Mouse (Mus musculus) limb, embryonic 10.5 days (tissue): Measurements from ENCODE around the gene Pex5. TPM values are rescaled to one million over a fixed set of nuclear protein-coding genes. Genes with fewer than 3 reads are reported as not detected.

Source experiments
- DNase-seq: peaks from one replicate; pipeline ENCODE4 v3.0.0-alpha.2; 2017; ENCODE audit warnings: low spot score
- H3K27ac ChIP-seq: fragments of 300-500 bp; sonication (generic); 2 replicates; pipeline ENCODE4 v1.5.1; 2016; ENCODE audit warnings: mild to moderate bottlenecking
- H3K27me3 ChIP-seq: fragments of 300-500 bp; sonication (generic); 2 replicates; pipeline ENCODE4 v1.6.1; 2016; ENCODE audit warnings: low read depth, mild to moderate bottlenecking; ENCODE audit not compliant: poor library complexity, severe bottlenecking
- H3K36me3 ChIP-seq: fragments of 300-500 bp; sonication (generic); 2 replicates; pipeline ENCODE4 v1.6.1; 2016; ENCODE audit warnings: mild to moderate bottlenecking, moderate library complexity
- H3K4me1 ChIP-seq: fragments of 300-500 bp; sonication (generic); 2 replicates; pipeline ENCODE4 v1.6.1; 2016
- H3K4me3 ChIP-seq: fragments of 300-500 bp; sonication (generic); 2 replicates; pipeline ENCODE4 v1.5.1; 2016; ENCODE audit warnings: mild to moderate bottlenecking, moderate library complexity
- H3K9me3 ChIP-seq: fragments of 300-500 bp; sonication (generic); replicated peaks from 2 replicates; pipeline ENCODE4 v1.6.1; 2016; ENCODE audit warnings: mild to moderate bottlenecking
- WGBS: fragments of 180-500 bp; shearing (Covaris S2); methylation state at CpG from one replicate; pipeline ENCODE4 v1.1.7; 2016; 5-methylcytosine and 5-hydroxymethylcytosine counted together
- polyA plus RNA-seq: library from polyadenylated mRNA; unstranded; fragments of >200 nt; fragmentation: Nextera tagmentation; extraction: Ambion mirVana; gene quantifications from 2 replicates; pipeline ENCODE4 v1.2.1, GENCODE M21; 2016

Gene Pex5
- polyA plus RNA-seq, 1 experiment from 2014 or later = 41.4 TPM

DNA sequence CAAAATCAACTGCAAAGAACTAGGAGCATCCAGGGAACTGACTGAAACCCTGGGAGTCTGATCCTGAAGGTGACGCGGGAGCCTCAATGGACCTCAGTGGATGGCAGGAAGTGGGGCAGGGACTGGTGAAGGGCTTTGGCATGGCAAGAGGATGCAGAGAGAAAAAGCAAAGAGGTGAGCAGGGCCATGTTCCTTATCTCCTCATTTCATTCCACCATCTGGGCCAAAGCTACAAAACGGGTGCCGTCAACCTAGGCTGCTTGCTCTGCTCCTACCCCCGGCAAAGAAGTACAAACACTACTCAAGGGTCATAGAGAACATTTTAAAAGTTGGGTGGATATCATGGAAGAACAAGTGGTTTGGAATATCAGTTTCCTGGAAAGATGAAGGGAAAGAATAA is 38.6 kb downstream of the Pex5 start:
- no peaks in the 10 kb centered on the region for H3K9me3 ChIP-seq
- H3K27ac ChIP-seq = no peak overlapping the region
- H3K36me3 ChIP-seq = no peaks in the 10 kb centered on the region
- H3K4me1 ChIP-seq = no peaks in the 10 kb centered on the region
- WGBS = 94% methylated on average over 5 of the region's 5 CpGs
- no peaks in the 10 kb centered on the region for H3K27me3 ChIP-seq
- no peak for DNase-seq
- H3K4me3 ChIP-seq = no peak overlapping the region

DNA sequence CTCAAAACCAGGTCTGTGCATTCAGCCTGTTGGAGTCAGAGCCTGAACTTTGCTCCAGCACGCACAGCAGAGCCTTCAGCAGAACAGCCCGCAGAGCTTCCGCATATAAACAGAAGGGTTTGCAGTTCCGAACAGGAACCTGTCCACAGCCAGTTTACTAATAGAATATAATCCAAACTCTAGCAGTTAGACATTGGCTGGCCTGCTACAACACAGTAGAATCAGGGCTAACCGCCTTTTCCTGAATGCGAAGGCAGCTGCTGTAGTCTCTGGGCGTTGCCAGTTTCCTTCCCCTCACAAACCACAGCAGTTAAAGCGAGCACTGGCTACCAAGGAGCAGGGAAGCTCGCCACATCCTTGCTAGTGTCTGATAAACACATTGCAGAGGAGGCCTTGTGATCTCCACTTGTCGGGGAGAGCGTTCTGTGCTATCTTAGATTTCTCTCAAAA is 39.4 kb downstream of the Pex5 start:
- Histone ChIP-seq H3K4me3 (no peak overlapping the region), H3K9me3 (no peaks in the 10 kb centered on the region), H3K4me1 (no peaks in the 10 kb centered on the region), H3K27me3 (no peaks in the 10 kb centered on the region), H3K36me3 (no peaks in the 10 kb centered on the region), H3K27ac (no peak overlapping the region)
- WGBS = 85% methylated on average over 11 of the region's 11 CpGs
- no peak for DNase-seq

DNA sequence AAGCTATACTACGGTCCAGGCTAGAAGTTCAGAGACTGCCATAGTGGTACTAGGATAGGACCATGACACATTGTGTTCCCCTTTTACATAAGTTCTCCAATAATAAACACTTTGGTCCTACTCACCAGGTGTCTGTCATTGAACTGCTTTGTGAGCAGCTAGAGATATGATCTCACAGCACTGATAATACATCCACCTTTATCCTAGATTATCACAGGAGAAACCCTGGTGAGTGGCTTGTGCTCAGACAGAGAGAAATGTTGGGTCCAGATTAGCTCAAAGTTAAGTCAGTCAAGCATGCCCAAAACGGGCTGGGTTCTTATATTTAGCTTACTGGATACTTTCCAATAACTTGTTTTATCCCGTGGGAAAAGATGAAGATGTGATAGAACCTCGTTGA is 40.2 kb downstream of the Pex5 start:
- Histone ChIP-seq H3K27me3 (no peaks in the 10 kb centered on the region), H3K36me3 (no peaks in the 10 kb centered on the region), H3K9me3 (no peaks in the 10 kb centered on the region), H3K4me1 (no peaks in the 10 kb centered on the region), H3K27ac (no peak overlapping the region), H3K4me3 (no peak overlapping the region)
- 89% methylated on average over 4 of the region's 4 CpGs for WGBS
- DNase-seq = no peak

DNA sequence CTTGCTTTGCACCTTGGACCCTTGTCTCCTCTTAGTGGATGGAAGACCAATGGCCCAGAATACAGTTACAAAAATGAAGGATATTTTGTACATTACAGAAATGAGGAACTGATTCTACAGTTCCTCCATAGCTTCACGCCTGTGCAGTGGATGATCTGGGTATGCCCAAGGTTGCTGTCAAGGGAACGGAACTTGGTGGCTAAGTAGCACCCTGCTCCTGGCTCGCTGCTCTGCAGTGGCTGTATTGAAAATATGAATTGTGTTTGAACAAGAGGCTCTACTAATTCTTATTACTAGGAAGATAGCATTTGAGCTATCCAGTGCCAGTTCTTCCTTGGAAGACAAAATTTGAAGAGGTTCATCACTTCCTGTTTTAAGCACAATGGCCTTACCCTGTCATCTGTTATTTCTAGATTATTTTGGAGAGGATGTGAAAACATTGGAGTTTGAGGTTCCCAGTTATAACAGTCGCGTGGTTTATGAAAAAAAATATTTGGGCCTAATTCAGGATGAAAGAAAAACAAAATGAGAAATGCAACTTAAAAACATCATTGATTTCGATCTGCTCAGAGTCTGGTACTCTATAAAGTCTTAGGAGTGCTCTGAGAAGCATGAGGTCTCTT is 41.2 kb downstream of the Pex5 start:
- H3K4me1 ChIP-seq = no peaks in the 10 kb centered on the region
- no peaks in the 10 kb centered on the region for H3K27me3 ChIP-seq
- no peaks in the 10 kb centered on the region for H3K9me3 ChIP-seq
- no peak overlapping the region for H3K27ac ChIP-seq
- no peak for DNase-seq
- WGBS = 91% methylated on average over 6 of the region's 6 CpGs
- H3K36me3 ChIP-seq = no peaks in the 10 kb centered on the region
- no peak overlapping the region for H3K4me3 ChIP-seq

- Histone ChIP-seq H3K4me3 (no peak overlapping the region), H3K27me3 (no peaks in the 10 kb centered on the region), H3K27ac (no peak overlapping the region), H3K36me3 (no peaks in the 10 kb centered on the region), H3K4me1 (no peaks in the 10 kb centered on the region), H3K9me3 (no peaks in the 10 kb centered on the region)
- no peak for DNase-seq
- 64% methylated on average over 5 of the region's 5 CpGs for WGBS
Measured at GRCm38 (mm10) chr6:124364328-124364727, 50.5 kb downstream of the Pex5 start.

- no peaks in the 10 kb centered on the region for H3K9me3 ChIP-seq
- no peak overlapping the region for H3K27ac ChIP-seq
- DNase-seq = no peak
- WGBS = 53% methylated on average over 6 of the region's 6 CpGs
- no peaks in the 10 kb centered on the region for H3K36me3 ChIP-seq
- H3K4me3 ChIP-seq = no peak overlapping the region
- H3K27me3 ChIP-seq = no peaks in the 10 kb centered on the region
- no peaks in the 10 kb centered on the region for H3K4me1 ChIP-seq
Measured at GRCm38 (mm10) chr6:124360549-124360948, 54.3 kb downstream of the Pex5 start.

- 85% methylated on average over 6 of the region's 6 CpGs for WGBS
- no peaks in the 10 kb centered on the region for H3K4me1 ChIP-seq
- H3K27ac ChIP-seq = no peak overlapping the region
- no peak overlapping the region for H3K4me3 ChIP-seq
- H3K27me3 ChIP-seq = no peaks in the 10 kb centered on the region
- H3K9me3 ChIP-seq = no peaks in the 10 kb centered on the region
- H3K36me3 ChIP-seq = no peaks in the 10 kb centered on the region
- DNase-seq = no peak
Measured at GRCm38 (mm10) chr6:124358953-124359352, 55.9 kb downstream of the Pex5 start.

DNA sequence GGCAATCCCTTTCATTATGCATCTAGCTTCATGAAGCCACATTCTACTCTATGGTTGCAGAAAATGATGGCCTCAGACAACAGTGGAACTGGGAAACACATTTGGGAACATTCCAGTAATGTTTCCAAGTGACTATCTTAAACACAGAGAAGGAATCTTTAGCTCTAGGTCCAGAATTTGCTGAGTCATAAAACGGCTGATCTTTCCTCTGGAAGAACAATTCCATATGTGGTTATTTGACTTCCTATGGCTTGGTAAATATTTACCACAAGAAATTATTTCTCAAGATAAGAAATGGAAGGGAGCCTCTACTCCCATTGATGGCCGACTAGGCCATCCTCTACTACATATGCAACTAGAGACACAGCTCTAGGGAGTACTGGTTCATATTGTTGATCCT is 61.6 kb downstream of the Pex5 start:
- no peak overlapping the region for H3K4me3 ChIP-seq
- no peak overlapping the region for H3K27ac ChIP-seq
- H3K9me3 ChIP-seq = no peaks in the 10 kb centered on the region
- WGBS = 92% methylated on average over 2 of the region's 2 CpGs
- H3K27me3 ChIP-seq = no peaks in the 10 kb centered on the region
- no peaks in the 10 kb centered on the region for H3K4me1 ChIP-seq
- no peak for DNase-seq
- no peaks in the 10 kb centered on the region for H3K36me3 ChIP-seq

Other genes starting within 250 kb of the Pex5 start
- gene Vmn2r27, start 183.2 kb downstream of the Pex5 start, polyA plus RNA-seq = not detected in 2 replicates
- not detected in 2 replicates for gene Cd163, start 110.4 kb downstream of the Pex5 start, polyA plus RNA-seq
- 2.1 and 5.4 TPM in 2 replicates for gene Clstn3, start 49.7 kb upstream of the Pex5 start, polyA plus RNA-seq
- 0.69 and 0.84 TPM in 2 replicates for gene C1rl, start 78.0 kb upstream of the Pex5 start, polyA plus RNA-seq
- 0.06 and 0.26 TPM in 2 replicates for gene C1ra, start 97.3 kb upstream of the Pex5 start, polyA plus RNA-seq
- 0.13 and 0.73 TPM in 2 replicates for gene C1s1, start 127.3 kb upstream of the Pex5 start, polyA plus RNA-seq
- gene C1rb, start 155.2 kb upstream of the Pex5 start, polyA plus RNA-seq = not detected in 2 replicates
- gene C1s2, start 221.0 kb upstream of the Pex5 start, polyA plus RNA-seq = not detected in 2 replicates
- gene Lpcat3, start 248.0 kb upstream of the Pex5 start, polyA plus RNA-seq = 37.3 and 45.7 TPM in 2 replicates